Mouse (Mus musculus): Measurements from ENCODE around the gene Stab1. TPM values are rescaled to one million over a fixed set of nuclear protein-coding genes. Genes with fewer than 3 reads are reported as not detected.

Stab1 gene
- polyA plus RNA-seq, 1 experiment from 2014 or later: 35.0 TPM

- ATAC-seq (ENCODE audit: insufficient read depth, low FRiP score, low read depth): no peak
Measured at GRCm38 (mm10) chr14:31135495-31136410, 32.7 kb downstream of the Stab1 start.

GRCm38 (mm10) chr14:31134015-31135000 lies 34.1 kb downstream of the Stab1 start:
- 82% methylated on average over 25 of the region's 25 CpGs for WGBS
- peak overlapping the region; percentile 89 for H3K27ac ChIP-seq
- H3K4me1 ChIP-seq: peaks cover 43% of the 10 kb centered on the region
- H3K4me2 ChIP-seq: peak overlapping the region; percentile 75
- H3K27me3 ChIP-seq (replicated peaks): no peaks in the 10 kb centered on the region
- H3K36me3 ChIP-seq: peaks cover 47% of the 10 kb centered on the region
- no peak for ATAC-seq (ENCODE audit: insufficient read depth, low FRiP score, low read depth)
- H3K9me3 ChIP-seq: no peaks in the 10 kb centered on the region
- H3K9ac ChIP-seq: no peak overlapping the region
- no peak overlapping the region for H3K4me3 ChIP-seq (replicated peaks)

More at GRCm38 (mm10) chr14:31135495-31136410, 32.7 kb downstream of the Stab1 start:
- Histone ChIP-seq H3K27me3 (replicated peaks) (no peaks in the 10 kb centered on the region), H3K4me2 (no peak overlapping the region), H3K9me3 (no peaks in the 10 kb centered on the region), H3K36me3 (peaks cover 57% of the 10 kb centered on the region), H3K4me3 (replicated peaks) (no peak overlapping the region), H3K4me1 (peaks cover 32% of the 10 kb centered on the region), H3K27ac (no peak overlapping the region), H3K9ac (no peak overlapping the region)
- WGBS: 92% methylated on average over 34 of the region's 34 CpGs

GRCm38 (mm10) chr14:31133023-31133665 lies 35.3 kb downstream of the Stab1 start:
- Histone ChIP-seq H3K4me2 (peak overlapping the region; percentile 75), H3K27ac (peak overlapping the region; percentile 89), H3K27me3 (replicated peaks) (no peaks in the 10 kb centered on the region), H3K4me1 (peaks cover 43% of the 10 kb centered on the region), H3K4me3 (replicated peaks) (peak overlapping the region; percentile 91; the same call in 1 of the 2 replicates), H3K36me3 (peaks cover 36% of the 10 kb centered on the region), H3K9me3 (no peaks in the 10 kb centered on the region), H3K9ac (no peak overlapping the region)
- peak; percentile 62 for ATAC-seq (ENCODE audit: insufficient read depth, low FRiP score, low read depth)
- WGBS: 36% methylated on average over 11 of the region's 11 CpGs

- no peak for ATAC-seq (ENCODE audit: insufficient read depth, low FRiP score, low read depth)
- H3K9ac ChIP-seq: no peak overlapping the region; the same call in 1 of the 2 replicates
Measured at GRCm38 (mm10) chr14:31132491-31132975, 35.9 kb downstream of the Stab1 start.

GRCm38 (mm10) chr14:31132031-31132430 lies 36.4 kb downstream of the Stab1 start:
- H3K27me3 ChIP-seq (replicated peaks): no peaks in the 10 kb centered on the region
- H3K4me1 ChIP-seq: peaks cover 47% of the 10 kb centered on the region
- ATAC-seq (ENCODE audit: insufficient read depth, low FRiP score, low read depth): no peak
- no peaks in the 10 kb centered on the region for H3K9me3 ChIP-seq
- H3K9ac ChIP-seq: peak overlapping the region; percentile 94
- WGBS: 7% methylated on average over 6 of the region's 6 CpGs
- H3K27ac ChIP-seq: peak overlapping the region; percentile 89
- peak overlapping the region; percentile 91 for H3K4me3 ChIP-seq (replicated peaks)
- H3K4me2 ChIP-seq: peak overlapping the region; percentile 75
- peaks cover 28% of the 10 kb centered on the region for H3K36me3 ChIP-seq

More at GRCm38 (mm10) chr14:31132491-31132975, 35.9 kb downstream of the Stab1 start:
- Histone ChIP-seq H3K36me3 (peaks cover 33% of the 10 kb centered on the region), H3K4me3 (replicated peaks) (peak overlapping the region; percentile 91), H3K27me3 (replicated peaks) (no peaks in the 10 kb centered on the region), H3K4me1 (peaks cover 43% of the 10 kb centered on the region), H3K27ac (peak overlapping the region; percentile 89), H3K9me3 (no peaks in the 10 kb centered on the region), H3K4me2 (peak overlapping the region; percentile 75)
- 75% methylated on average over 7 of the region's 7 CpGs for WGBS

GRCm38 (mm10) chr14:31131272-31131821 lies 37.1 kb downstream of the Stab1 start:
- Histone ChIP-seq H3K9ac (peak overlapping the region; percentile 94), H3K27ac (peak overlapping the region; percentile 89), H3K4me2 (peak overlapping the region; percentile 75), H3K4me3 (replicated peaks) (peak overlapping the region; percentile 91), H3K27me3 (replicated peaks) (no peaks in the 10 kb centered on the region), H3K9me3 (no peaks in the 10 kb centered on the region), H3K36me3 (peaks cover 21% of the 10 kb centered on the region), H3K4me1 (peaks cover 48% of the 10 kb centered on the region)
- under 1% methylated on average over 43 of the region's 43 CpGs for WGBS
- ATAC-seq (ENCODE audit: insufficient read depth, low FRiP score, low read depth): no peak

GRCm38 (mm10) chr14:31130236-31131220 lies 37.9 kb downstream of the Stab1 start, which contains the start of gene Nt5dc2:
TSS of gene Nt5dc2 (plus strand) at chr14:31131053.
- H3K27ac ChIP-seq: peak within 1 kb of the TSS; percentile 89
- peak within 1 kb of the TSS; percentile 94 for H3K9ac ChIP-seq
- H3K9me3 ChIP-seq: no peaks in the 10 kb centered on the region
- peak within 1 kb of the TSS; percentile 91 for H3K4me3 ChIP-seq (replicated peaks)
- peak; percentile 73 for ATAC-seq (ENCODE audit: insufficient read depth, low FRiP score, low read depth)
- H3K27me3 ChIP-seq (replicated peaks): no peaks in the 10 kb centered on the region
- peak within 1 kb of the TSS; percentile 75 for H3K4me2 ChIP-seq
- WGBS: 4% methylated on average over 58 of the region's 63 CpGs
- H3K36me3 ChIP-seq: peaks cover 13% of the 10 kb centered on the region
- H3K4me1 ChIP-seq: peaks cover 50% of the 10 kb centered on the region

GRCm38 (mm10) chr14:31129326-31130235 lies 38.9 kb downstream of the Stab1 start:
- no peaks in the 10 kb centered on the region for H3K9me3 ChIP-seq
- 60% methylated on average over 15 of the region's 15 CpGs for WGBS
- peak overlapping the region; percentile 89 for H3K27ac ChIP-seq
- H3K4me3 ChIP-seq (replicated peaks): peak overlapping the region; percentile 83
- H3K9ac ChIP-seq: no peak overlapping the region
- peak overlapping the region; percentile 75 for H3K4me2 ChIP-seq
- no peaks in the 10 kb centered on the region for H3K27me3 ChIP-seq (replicated peaks)
- ATAC-seq (ENCODE audit: insufficient read depth, low FRiP score, low read depth): no peak
- peaks cover 51% of the 10 kb centered on the region for H3K4me1 ChIP-seq
- H3K36me3 ChIP-seq: 0 out of 2 replicates have a peak, but pooled peaks cover 4% of the 10 kb centered on the region

- WGBS: under 1% methylated on average over 33 of the region's 33 CpGs
- peak within 1 kb of the TSS; percentile 82 for H3K9ac ChIP-seq
- peaks cover 44% of the 10 kb centered on the region for H3K4me1 ChIP-seq
- peak within 1 kb of the TSS; percentile 91 for H3K4me2 ChIP-seq
- no peaks in the 10 kb centered on the region for H3K9me3 ChIP-seq
- peak; percentile 94 for ATAC-seq (ENCODE audit: insufficient read depth, low FRiP score, low read depth)
- H3K27ac ChIP-seq: peak within 1 kb of the TSS; percentile 90
- peak within 1 kb of the TSS; percentile 83 for H3K4me3 ChIP-seq (replicated peaks)
- no peaks in the 10 kb centered on the region for H3K27me3 ChIP-seq (replicated peaks)
- no peaks in the 10 kb centered on the region for H3K36me3 ChIP-seq
Measured at GRCm38 (mm10) chr14:31128826-31129219, 39.6 kb downstream of the Stab1 start, which contains the start of gene Smim4. TSS of gene Smim4 (minus strand) at chr14:31128956.
